Mouse (Mus musculus): ENCODE data around the gene B4galnt3. TPM values are rescaled to one million over a fixed set of nuclear protein-coding genes. Genes with fewer than 3 reads are reported as not detected.

B4galnt3 gene
- polyA plus RNA-seq, 1 experiment from 2014 or later: 0.73 TPM

DNA sequence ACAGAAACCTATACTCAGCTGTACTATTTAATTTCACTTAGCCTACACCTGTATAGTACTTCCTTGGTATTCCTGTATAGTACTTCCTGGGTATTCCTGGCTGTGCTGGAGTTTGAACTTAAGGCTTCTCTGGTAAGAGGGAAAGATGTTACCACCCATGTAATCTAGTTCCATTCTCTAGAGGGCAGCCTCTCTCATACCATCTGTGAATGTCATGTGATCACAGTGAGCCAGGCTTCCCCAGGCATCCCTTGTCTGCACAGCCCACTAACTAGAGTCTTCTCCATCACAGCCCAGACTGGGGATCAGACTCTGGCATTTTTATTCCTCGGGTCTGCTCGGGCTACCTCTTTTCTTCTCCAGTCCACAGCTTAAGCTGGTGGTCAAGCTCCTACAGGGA lies 75.1 kb downstream of the B4galnt3 start:
- no peak overlapping the region for H3K4me2 ChIP-seq
- no peak overlapping the region for H3K27ac ChIP-seq
- no peak for ATAC-seq (ENCODE audit: insufficient number of reproducible peaks, insufficient read depth, low FRiP score, low TSS enrichment, low read depth)
- H3K36me3 ChIP-seq: no peaks in the 10 kb centered on the region
- 77% methylated on average over 2 of the region's 2 CpGs for WGBS
- no peaks in the 10 kb centered on the region for H3K4me1 ChIP-seq (replicated peaks)
- no peaks in the 10 kb centered on the region for H3K27me3 ChIP-seq
- H3K4me3 ChIP-seq (replicated peaks): no peak overlapping the region
- no peaks in the 10 kb centered on the region for H3K9me3 ChIP-seq
- no peak overlapping the region for H3K9ac ChIP-seq (replicated peaks)

DNA sequence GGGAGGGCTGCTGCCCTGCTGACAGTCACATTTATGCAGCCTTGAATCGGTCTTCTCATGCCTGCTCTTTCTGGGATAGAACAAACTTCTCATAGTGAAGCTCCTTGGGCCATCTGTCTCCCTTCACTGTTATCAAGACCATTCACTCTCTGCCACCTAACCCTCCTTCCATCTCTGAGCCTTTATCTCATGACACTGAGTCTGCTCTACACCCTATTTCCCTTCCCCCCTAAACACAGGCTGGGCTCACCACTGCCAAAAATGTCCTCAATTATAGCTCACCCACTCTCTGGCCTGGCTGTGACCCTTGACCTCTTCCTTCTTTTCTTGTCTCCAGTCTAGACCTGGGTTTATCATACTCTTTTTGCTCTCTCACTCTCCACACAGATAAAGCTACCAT lies 77.7 kb downstream of the B4galnt3 start:
- Histone ChIP-seq H3K4me2 (no peak overlapping the region), H3K4me1 (replicated peaks) (no peaks in the 10 kb centered on the region), H3K27ac (no peak overlapping the region), H3K4me3 (replicated peaks) (no peak overlapping the region), H3K36me3 (no peaks in the 10 kb centered on the region), H3K9me3 (no peaks in the 10 kb centered on the region), H3K9ac (replicated peaks) (no peak overlapping the region), H3K27me3 (no peaks in the 10 kb centered on the region)
- WGBS: 83% methylated on average over 1 of the region's 1 CpGs
- ATAC-seq (ENCODE audit: insufficient number of reproducible peaks, insufficient read depth, low FRiP score, low TSS enrichment, low read depth): no peak

DNA sequence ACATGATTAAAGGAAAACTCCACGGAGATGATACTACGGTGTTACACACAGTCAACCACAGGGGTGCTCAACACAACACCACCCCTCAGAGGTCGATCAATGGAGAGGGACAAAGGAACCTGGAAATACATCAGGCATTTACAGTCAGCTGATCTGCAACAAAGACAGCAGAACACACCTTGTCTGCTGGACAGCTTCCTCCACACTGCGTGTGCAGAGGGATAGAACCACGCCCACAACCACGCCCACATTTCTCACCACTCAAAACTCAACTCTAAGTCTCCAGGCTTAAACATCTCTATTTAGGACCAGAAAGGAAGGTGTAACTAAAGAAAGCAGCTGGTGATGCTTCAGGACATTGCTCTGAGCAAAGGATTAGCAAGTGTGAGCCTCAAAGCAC lies 82.8 kb downstream of the B4galnt3 start:
- Histone ChIP-seq H3K27me3 (no peaks in the 10 kb centered on the region), H3K9me3 (no peaks in the 10 kb centered on the region), H3K27ac (no peak overlapping the region), H3K4me2 (no peak overlapping the region), H3K9ac (replicated peaks) (no peak overlapping the region), H3K4me3 (replicated peaks) (no peak overlapping the region), H3K4me1 (replicated peaks) (no peaks in the 10 kb centered on the region), H3K36me3 (no peaks in the 10 kb centered on the region)
- WGBS: 78% methylated on average over 6 of the region's 6 CpGs
- ATAC-seq (ENCODE audit: insufficient number of reproducible peaks, insufficient read depth, low FRiP score, low TSS enrichment, low read depth): no peak

DNA sequence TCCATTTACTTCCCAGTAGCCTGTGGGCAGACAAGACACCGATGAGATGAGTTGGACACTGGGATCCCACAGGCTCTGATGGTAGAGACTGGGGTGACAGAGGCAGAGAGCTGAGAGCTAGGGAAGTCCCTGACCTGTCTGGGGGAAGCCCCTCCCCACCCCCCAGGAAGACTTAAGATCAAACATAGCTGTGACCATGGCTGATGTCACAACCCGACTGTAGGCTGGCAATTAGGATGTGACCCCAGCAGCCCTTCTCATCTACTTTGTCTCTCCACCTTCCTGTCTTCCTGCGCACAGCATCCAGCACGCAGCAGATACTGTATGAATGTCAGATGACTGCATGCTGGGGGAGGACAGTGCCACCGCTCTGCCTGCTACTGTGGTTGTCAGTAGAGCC lies 87.8 kb downstream of the B4galnt3 start:
- 87% methylated on average over 5 of the region's 5 CpGs for whole genome bisulfite sequencing
- no peaks in the 10 kb centered on the region for H3K9me3 ChIP-seq
- H3K9ac ChIP-seq (replicated peaks): no peak overlapping the region
- no peak overlapping the region for H3K4me3 ChIP-seq (replicated peaks)
- no peaks in the 10 kb centered on the region for H3K27me3 ChIP-seq
- no peak for ATAC-seq (ENCODE audit: insufficient number of reproducible peaks, insufficient read depth, low FRiP score, low TSS enrichment, low read depth)
- H3K4me1 ChIP-seq (replicated peaks): peaks cover 10% of the 10 kb centered on the region
- H3K36me3 ChIP-seq: no peaks in the 10 kb centered on the region
- no peak overlapping the region for H3K4me2 ChIP-seq
- H3K27ac ChIP-seq: no peak overlapping the region

DNA sequence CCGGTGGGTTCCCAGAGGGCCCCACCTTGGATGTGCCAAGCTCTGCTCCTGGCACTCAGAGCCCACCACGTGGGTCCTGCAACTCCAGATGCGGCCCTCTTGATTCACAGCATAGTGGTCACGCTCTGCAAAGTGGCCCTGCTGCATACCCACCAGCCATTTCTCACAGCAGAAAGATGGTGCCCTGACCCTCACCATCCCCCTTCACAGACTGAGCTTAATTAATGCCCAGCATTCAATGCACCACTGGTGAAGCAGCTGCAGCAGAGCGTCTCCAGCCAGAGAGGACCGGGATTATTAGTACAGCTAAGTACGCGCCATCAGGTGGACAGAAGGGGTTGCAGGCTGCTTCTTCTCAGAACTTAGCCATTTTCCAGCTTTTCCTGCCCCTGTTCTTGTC lies 92.0 kb downstream of the B4galnt3 start:
- Histone ChIP-seq H3K4me3 (replicated peaks) (no peak overlapping the region), H3K27me3 (no peaks in the 10 kb centered on the region), H3K36me3 (no peaks in the 10 kb centered on the region), H3K4me1 (replicated peaks) (peaks cover 17% of the 10 kb centered on the region), H3K9me3 (no peaks in the 10 kb centered on the region), H3K9ac (replicated peaks) (no peak overlapping the region), H3K27ac (peak overlapping the region; percentile 50; the same call in 1 of the 2 replicates), H3K4me2 (no peak overlapping the region)
- 70% methylated on average over 8 of the region's 8 CpGs for WGBS
- ATAC-seq (ENCODE audit: insufficient number of reproducible peaks, insufficient read depth, low FRiP score, low TSS enrichment, low read depth): no peak

DNA sequence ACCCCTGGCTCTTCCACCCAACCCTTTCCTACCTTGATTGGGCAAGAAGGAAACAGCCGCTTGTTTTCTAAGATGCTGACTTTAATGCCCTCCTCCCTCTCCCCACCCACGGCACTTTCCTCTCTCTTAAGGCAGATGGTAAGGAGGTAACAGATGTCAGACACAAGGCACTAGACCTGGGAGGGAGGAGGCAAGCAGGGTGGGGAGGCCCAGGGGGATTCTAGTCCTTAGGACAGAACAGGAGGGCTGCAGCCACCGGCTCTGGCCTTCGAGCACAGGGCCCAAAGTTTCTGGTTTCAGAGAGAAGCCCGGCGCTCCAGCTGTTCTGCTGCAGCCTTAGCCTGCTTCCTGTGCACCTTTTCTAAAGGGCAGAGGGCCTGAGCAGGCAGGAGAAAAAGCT lies 92.4 kb downstream of the B4galnt3 start:
- Histone ChIP-seq H3K27ac (peak overlapping the region; percentile 50; the same call in 1 of the 2 replicates), H3K9me3 (no peaks in the 10 kb centered on the region), H3K4me3 (replicated peaks) (no peak overlapping the region), H3K36me3 (no peaks in the 10 kb centered on the region), H3K4me1 (replicated peaks) (peaks cover 17% of the 10 kb centered on the region), H3K9ac (replicated peaks) (no peak overlapping the region), H3K27me3 (no peaks in the 10 kb centered on the region), H3K4me2 (no peak overlapping the region)
- WGBS: 25% methylated on average over 6 of the region's 6 CpGs
- no peak for ATAC-seq (ENCODE audit: insufficient number of reproducible peaks, insufficient read depth, low FRiP score, low TSS enrichment, low read depth)

DNA sequence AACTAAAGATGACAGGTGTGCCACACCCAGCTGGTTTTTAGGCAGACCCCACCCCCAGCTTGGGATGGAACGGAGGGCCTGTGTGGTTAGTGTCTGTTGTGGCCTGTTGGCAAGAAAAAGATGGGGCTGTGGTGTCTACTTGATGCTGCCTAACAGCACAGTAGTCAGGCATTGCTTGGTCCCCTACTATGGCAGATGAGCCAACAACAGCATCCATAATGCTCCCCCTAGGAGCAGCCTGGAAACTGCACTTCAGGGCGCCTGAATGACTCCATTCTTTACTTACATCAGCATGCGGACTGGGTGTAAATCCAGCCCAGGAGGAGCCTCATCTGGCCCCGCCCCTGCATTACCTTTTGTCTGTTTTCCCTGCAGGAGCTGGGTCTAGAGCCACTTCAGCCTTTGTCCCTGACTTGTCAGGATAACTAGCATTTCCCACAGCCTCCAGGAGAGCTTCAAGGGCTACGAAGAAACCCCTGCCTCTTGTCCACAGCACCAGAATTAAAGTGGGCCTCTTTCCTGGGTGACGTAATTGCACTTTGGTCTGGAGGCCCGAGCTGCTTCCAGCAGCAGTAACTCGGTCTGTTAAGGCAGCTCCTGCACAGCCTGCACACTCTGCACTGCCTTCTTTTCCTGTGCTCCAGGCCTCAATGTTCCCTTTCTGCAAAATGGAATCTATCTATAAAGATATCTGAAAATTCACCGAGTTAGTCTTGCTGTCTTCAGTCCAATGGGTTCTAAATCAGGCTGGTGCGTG lies 94.5 kb downstream of the B4galnt3 start:
- Histone ChIP-seq H3K27ac (no peak overlapping the region), H3K9me3 (no peaks in the 10 kb centered on the region), H3K4me2 (no peak overlapping the region), H3K36me3 (no peaks in the 10 kb centered on the region), H3K4me3 (replicated peaks) (no peak overlapping the region), H3K9ac (replicated peaks) (no peak overlapping the region), H3K4me1 (replicated peaks) (peaks cover 17% of the 10 kb centered on the region), H3K27me3 (peaks cover 6% of the 10 kb centered on the region; the same call in 1 of the 2 replicates)
- WGBS: 41% methylated on average over 10 of the region's 10 CpGs
- no peak for ATAC-seq (ENCODE audit: insufficient number of reproducible peaks, insufficient read depth, low FRiP score, low TSS enrichment, low read depth)

DNA sequence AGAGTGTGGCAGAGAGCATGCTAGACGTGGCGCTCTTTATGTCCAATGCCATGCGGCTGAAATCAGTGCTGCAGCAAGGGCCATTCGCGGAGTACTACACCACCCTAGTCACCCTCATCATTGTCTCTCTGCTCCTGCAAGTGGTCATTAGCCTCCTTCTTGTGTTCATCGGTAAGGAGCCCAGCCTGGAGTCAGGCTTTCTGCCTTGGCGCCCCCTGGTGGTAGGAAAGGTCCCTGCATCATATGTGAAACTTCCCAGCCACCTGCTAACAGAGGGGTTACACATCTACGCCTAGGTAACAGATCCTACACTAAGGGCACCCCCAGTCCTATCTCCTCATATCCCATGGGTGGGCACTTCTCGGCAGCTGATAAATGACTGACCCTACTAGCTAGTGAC lies 96.4 kb downstream of the B4galnt3 start:
- Histone ChIP-seq H3K36me3 (no peaks in the 10 kb centered on the region), H3K9ac (replicated peaks) (no peak overlapping the region), H3K27me3 (peaks cover 8% of the 10 kb centered on the region; the same call in 1 of the 2 replicates), H3K9me3 (no peaks in the 10 kb centered on the region), H3K4me2 (no peak overlapping the region), H3K4me3 (replicated peaks) (no peak overlapping the region), H3K4me1 (replicated peaks) (peaks cover 17% of the 10 kb centered on the region), H3K27ac (no peak overlapping the region)
- 30% methylated on average over 9 of the region's 9 CpGs for WGBS
- no peak; the same call in 1 of the 2 replicates for ATAC-seq (ENCODE audit: insufficient number of reproducible peaks, insufficient read depth, low FRiP score, low TSS enrichment, low read depth)

DNA sequence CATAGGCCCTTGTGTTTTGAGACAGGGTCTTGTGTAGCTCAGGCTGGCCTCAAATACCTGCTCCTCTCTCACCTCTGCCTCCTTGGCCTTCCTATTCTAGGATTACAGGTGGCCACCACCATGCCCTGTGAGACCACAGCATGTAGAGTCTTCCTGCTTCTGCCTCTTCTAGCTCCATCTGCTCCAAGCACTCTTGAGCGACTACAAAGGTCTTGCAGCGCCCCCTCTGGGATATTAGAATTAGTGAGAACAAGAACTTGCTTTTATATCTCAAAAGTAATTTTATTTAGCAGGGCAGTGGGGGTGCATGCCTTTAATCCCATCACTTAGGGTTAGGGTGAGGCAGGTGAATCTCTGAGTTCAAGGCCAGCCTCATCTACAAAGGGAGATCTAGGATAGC lies 97.5 kb downstream of the B4galnt3 start:
- peaks cover 8% of the 10 kb centered on the region; the same call in 1 of the 2 replicates for H3K27me3 ChIP-seq
- ATAC-seq (ENCODE audit: insufficient number of reproducible peaks, insufficient read depth, low FRiP score, low TSS enrichment, low read depth): no peak
- WGBS: 34% methylated on average over 2 of the region's 2 CpGs
- no peak overlapping the region for H3K4me2 ChIP-seq
- peaks cover 14% of the 10 kb centered on the region for H3K4me1 ChIP-seq (replicated peaks)
- H3K4me3 ChIP-seq (replicated peaks): no peak overlapping the region
- no peaks in the 10 kb centered on the region for H3K36me3 ChIP-seq
- H3K27ac ChIP-seq: no peak overlapping the region
- no peak overlapping the region for H3K9ac ChIP-seq (replicated peaks)
- H3K9me3 ChIP-seq: no peaks in the 10 kb centered on the region

DNA sequence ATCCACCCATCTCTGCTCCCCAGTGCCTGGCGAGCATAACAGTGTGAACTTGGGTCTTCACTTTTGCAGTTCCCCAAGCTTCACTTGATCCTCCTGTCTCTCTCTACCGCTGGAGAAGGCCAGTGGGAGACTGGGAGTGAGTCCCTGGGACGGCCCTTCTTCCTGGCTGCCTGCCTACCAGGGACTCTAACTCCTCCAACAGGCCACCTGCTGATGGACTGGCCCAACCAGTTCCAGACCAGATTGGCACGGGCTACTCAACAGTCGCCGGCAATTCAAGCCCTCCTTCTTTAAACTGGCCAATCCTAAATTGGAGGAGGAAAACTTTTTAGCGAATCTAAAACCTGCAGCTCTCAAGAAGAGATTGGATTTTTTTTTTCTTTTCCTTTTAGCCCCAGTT lies 99.4 kb downstream of the B4galnt3 start:
- Histone ChIP-seq H3K36me3 (no peaks in the 10 kb centered on the region), H3K27ac (no peak overlapping the region), H3K9me3 (no peaks in the 10 kb centered on the region), H3K4me3 (replicated peaks) (no peak overlapping the region), H3K4me2 (no peak overlapping the region), H3K27me3 (peaks cover 8% of the 10 kb centered on the region; the same call in 1 of the 2 replicates), H3K4me1 (replicated peaks) (peaks cover 10% of the 10 kb centered on the region), H3K9ac (replicated peaks) (no peak overlapping the region)
- no peak for ATAC-seq (ENCODE audit: insufficient number of reproducible peaks, insufficient read depth, low FRiP score, low TSS enrichment, low read depth)
- 21% methylated on average over 7 of the region's 7 CpGs for WGBS

DNA sequence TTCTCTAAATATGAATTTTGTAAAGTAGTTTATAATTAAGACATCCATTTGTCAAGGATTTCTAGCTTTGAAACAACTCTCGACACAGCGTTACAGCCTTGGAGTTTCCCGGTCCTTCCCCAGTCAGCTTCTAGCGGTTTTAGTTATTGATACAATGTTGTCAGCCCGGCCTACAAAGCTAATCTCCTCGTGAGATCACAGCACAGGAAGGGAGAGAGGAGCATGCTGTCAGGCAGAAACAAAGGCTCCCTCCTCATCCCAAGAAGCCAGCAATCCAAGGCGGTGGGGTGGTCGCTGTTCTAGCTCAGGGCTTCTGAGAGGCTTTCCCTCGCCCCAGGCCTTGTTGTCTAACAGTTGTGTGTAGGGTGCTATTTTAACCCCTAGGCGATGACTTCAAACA lies 100.1 kb downstream of the B4galnt3 start:
- H3K36me3 ChIP-seq: no peaks in the 10 kb centered on the region
- no peak overlapping the region for H3K9ac ChIP-seq (replicated peaks)
- no peaks in the 10 kb centered on the region for H3K9me3 ChIP-seq
- no peak overlapping the region for H3K4me2 ChIP-seq
- H3K27ac ChIP-seq: no peak overlapping the region
- no peak overlapping the region for H3K4me3 ChIP-seq (replicated peaks)
- peaks cover 5% of the 10 kb centered on the region for H3K4me1 ChIP-seq (replicated peaks)
- WGBS: 40% methylated on average over 10 of the region's 10 CpGs
- H3K27me3 ChIP-seq: peaks cover 8% of the 10 kb centered on the region; the same call in 1 of the 2 replicates
- no peak for ATAC-seq (ENCODE audit: insufficient number of reproducible peaks, insufficient read depth, low FRiP score, low TSS enrichment, low read depth)

DNA sequence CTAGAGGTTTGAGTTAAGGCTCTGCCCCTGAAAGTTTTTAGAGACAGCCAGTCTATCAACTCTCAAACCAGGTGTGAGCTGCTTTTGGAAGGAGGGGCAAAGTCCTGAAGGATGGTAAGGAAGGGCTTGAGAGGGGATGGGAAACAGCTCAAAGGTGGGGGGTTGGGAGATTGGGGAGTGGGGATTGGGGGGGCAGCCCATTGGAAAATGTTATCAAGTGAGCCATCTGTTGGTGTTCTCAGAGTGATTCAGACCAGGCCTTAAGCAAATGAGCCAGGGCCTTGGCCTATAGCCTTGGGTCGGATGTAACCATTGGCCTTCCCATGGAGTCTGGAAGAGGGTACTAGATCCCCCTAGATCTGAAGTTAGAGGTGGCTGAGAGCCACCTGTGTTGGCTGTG lies 100.6 kb downstream of the B4galnt3 start:
- Histone ChIP-seq H3K4me1 (replicated peaks) (peaks cover 5% of the 10 kb centered on the region), H3K4me3 (replicated peaks) (no peak overlapping the region), H3K36me3 (no peaks in the 10 kb centered on the region), H3K27ac (no peak overlapping the region), H3K4me2 (no peak overlapping the region), H3K27me3 (peaks cover 8% of the 10 kb centered on the region; the same call in 1 of the 2 replicates), H3K9me3 (no peaks in the 10 kb centered on the region), H3K9ac (replicated peaks) (no peak overlapping the region)
- 60% methylated on average over 1 of the region's 1 CpGs for WGBS
- ATAC-seq (ENCODE audit: insufficient number of reproducible peaks, insufficient read depth, low FRiP score, low TSS enrichment, low read depth): no peak

Measured in limb, embryonic 12.5 days (tissue).